Mouse (Mus musculus) heart, embryonic 14.5 days (tissue): Measurements from ENCODE around the gene Hoxb3. TPM values are rescaled to one million over a fixed set of nuclear protein-coding genes. Genes with fewer than 3 reads are reported as not detected.

Experiments used
- ATAC-seq: fragments of 200-750 bp; cut with Nextera tagmentation; 2 replicates; pipeline ENCODE4 v1.8.0; 2017; ENCODE audit warnings: low read depth, moderate TSS enrichment; ENCODE audit not compliant: insufficient number of reproducible peaks, insufficient read depth, low FRiP score
- H3K27ac ChIP-seq, 2 experiments: fragments of 200-500 bp in 1 of 2; fragments of 300-500 bp in 1 of 2; sonication (generic) in 1 of 2; replicated peaks in 1 of 2; 2 replicates each; pipeline ENCODE4 v1.5.1; 2012 to 2014; ENCODE audit warnings: low read depth in 2 of 2, low read length in 2 of 2, control low read depth in 1 of 2, mild to moderate bottlenecking in 1 of 2, mixed read lengths in 1 of 2; ENCODE audit not compliant: control insufficient read depth in 1 of 2, insufficient read depth in 1 of 2
- H3K27me3 ChIP-seq: fragments of 300-500 bp; sonication (generic); 2 replicates; pipeline ENCODE4 v1.6.1; 2014; ENCODE audit warnings: mild to moderate bottlenecking, low read length, control low read depth; ENCODE audit not compliant: control insufficient read depth, insufficient read depth
- H3K36me3 ChIP-seq: fragments of 300-500 bp; sonication (generic); 2 replicates; pipeline ENCODE4 v1.6.1; 2014; ENCODE audit warnings: mild to moderate bottlenecking, control low read depth, low read length, mixed read lengths; ENCODE audit not compliant: control insufficient read depth, insufficient read depth
- H3K4me1 ChIP-seq, 2 experiments: fragments of 200-500 bp in 1 of 2; fragments of 300-500 bp in 1 of 2; sonication (generic) in 1 of 2; 2 replicates each; pipeline ENCODE4 v1.6.1; 2012 to 2014; ENCODE audit warnings: low read length in 2 of 2, control low read depth in 1 of 2, mixed read lengths in 1 of 2; ENCODE audit not compliant: control insufficient read depth in 2 of 2, insufficient read depth in 2 of 2
- H3K4me2 ChIP-seq: fragments of 300-500 bp; sonication (generic); 2 replicates; pipeline ENCODE4 v1.6.1; 2014; ENCODE audit warnings: mild to moderate bottlenecking, low read length
- H3K4me3 ChIP-seq, 2 experiments: fragments of 200-500 bp in 1 of 2; fragments of 300-500 bp in 1 of 2; sonication (generic) in 1 of 2; 2 replicates each; pipeline ENCODE4 v1.5.1; 2012 to 2014; ENCODE audit warnings: low read length in 2 of 2, mild to moderate bottlenecking in 2 of 2, control low read depth in 1 of 2, low read depth in 1 of 2, moderate library complexity in 1 of 2; ENCODE audit not compliant: control insufficient read depth in 1 of 2, insufficient read depth in 1 of 2
- H3K9ac ChIP-seq: fragments of 300-500 bp; sonication (generic); 2 replicates; pipeline ENCODE4 v1.6.1; 2014; ENCODE audit warnings: mild to moderate bottlenecking, low read length
- H3K9me3 ChIP-seq: fragments of 300-500 bp; sonication (generic); 2 replicates; pipeline ENCODE4 v1.6.1; 2016; ENCODE audit warnings: low read length, control low read depth; ENCODE audit not compliant: control insufficient read depth
- WGBS: fragments of 180-500 bp; shearing (Covaris S2); extraction: QIAGEN DNeasy Blood & Tissue Kit; methylation state at CpG from one replicate; pipeline ENCODE4 v1.1.7; 2014; 5-methylcytosine and 5-hydroxymethylcytosine counted together
- polyA plus RNA-seq: library from polyadenylated mRNA; unstranded; fragments of >200 nt; fragmentation: Nextera tagmentation; extraction: Ambion mirVana; gene quantifications from 2 replicates; pipeline ENCODE4 v1.2.1, GENCODE M21; 2014

The Hoxb3 gene
- polyA plus RNA-seq, 1 experiment from 2014 or later, result 0.31 TPM

DNA sequence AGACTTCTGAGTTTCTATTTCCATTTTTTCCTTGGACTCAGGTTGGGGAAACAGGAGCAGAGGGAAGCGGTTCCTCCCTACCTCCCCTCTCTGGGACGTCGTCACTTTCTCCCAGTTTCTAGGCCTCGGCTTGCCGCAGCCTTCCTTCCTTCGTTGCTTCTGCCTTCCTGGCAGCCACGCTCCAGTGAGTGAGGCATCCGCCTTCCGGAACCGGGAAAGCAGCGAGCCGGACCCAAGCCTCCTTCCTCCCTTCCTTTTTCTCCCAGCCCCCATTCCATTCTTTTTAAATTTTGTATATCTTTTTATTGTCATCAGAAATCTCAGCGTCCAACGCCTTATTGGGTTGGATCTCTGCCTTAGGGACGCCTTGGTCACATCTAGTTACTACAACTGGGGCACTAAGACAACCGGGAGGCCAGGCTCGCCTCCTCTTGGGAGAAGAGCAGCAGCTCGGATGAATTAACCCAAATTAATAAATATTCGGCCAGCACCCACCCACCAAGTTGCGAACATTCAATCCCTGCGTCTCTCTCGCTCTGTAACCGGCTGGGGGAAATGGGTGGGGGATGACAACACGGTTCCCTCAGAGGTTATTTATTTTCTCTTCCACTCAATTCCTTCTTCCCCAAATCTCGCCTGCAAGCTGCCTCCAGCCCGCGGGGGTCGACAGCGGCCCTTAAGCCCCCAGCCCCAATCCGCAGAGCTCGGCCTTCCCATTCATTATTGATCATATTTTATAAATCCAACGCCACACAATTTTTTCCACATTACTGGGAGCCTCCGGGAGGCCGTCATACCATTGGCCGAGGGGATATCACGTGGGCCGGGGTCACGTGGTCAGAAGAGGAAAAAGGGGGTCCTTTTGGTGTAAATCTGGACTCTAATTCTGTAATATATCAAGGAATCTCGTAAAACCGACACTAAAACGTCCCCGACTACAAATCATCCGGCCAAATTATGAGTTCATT, 37.1 kb upstream of the Hoxb3 start, which contains the start of gene Hoxb7:
Gene Hoxb7 (plus strand): TSS at position 853 of the 968 bp plus-strand sequence.
- Histone ChIP-seq H3K27me3 (peaks cover 99% of the 10 kb centered on the region), H3K9ac (no peak within 1 kb of the TSS), H3K36me3 (no peaks in the 10 kb centered on the region), H3K4me3 (peak within 1 kb of the TSS; percentile 0 to 24; a peak in 2 of 4 replicates), H3K9me3 (no peaks in the 10 kb centered on the region), H3K4me1 (peaks cover 0 to 15% of the 10 kb centered on the region in 2 experiments; a peak in 3 of 4 replicates), H3K4me2 (peak within 1 kb of the TSS; percentile 41), H3K27ac (no peak within 1 kb of the TSS)
- 1% methylated on average over 43 of the region's 43 CpGs for WGBS
- ATAC-seq, result no peak

DNA sequence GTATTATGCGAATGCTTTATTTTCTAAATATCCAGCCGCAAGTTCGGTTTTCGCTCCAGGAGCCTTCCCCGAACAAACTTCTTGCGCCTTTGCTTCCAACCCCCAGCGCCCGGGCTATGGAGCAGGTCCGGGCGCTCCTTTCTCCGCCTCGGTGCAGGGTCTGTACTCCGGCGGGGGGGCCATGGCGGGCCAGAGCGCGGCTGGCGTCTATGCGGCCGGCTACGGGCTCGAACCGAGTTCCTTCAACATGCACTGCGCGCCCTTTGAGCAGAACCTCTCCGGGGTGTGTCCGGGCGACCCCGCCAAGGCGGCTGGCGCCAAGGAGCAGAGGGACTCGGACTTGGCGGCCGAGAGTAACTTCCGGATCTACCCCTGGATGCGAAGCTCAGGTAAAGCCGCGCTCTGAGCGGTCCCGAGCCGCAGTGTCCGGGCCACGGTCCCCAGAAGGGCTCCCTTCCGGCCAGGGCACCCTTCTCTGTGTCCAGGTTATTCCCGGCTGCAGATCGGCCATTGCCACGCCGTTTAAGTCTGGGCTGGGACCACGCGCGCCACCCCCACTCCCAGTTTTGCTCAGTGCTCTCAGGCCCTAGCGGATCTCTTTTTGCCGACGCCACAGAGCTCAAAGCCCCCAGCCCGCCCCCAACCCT, 36.3 kb upstream of the Hoxb3 start:
- H3K36me3 ChIP-seq, result no peaks in the 10 kb centered on the region
- H3K27me3 ChIP-seq, result peaks cover 99% of the 10 kb centered on the region
- under 1% methylated on average over 55 of the region's 55 CpGs for WGBS
- H3K9me3 ChIP-seq, result no peaks in the 10 kb centered on the region
- H3K27ac ChIP-seq, result no peak overlapping the region
- H3K4me2 ChIP-seq, result peak overlapping the region; percentile 41
- no peak for ATAC-seq
- H3K9ac ChIP-seq, result no peak overlapping the region
- peaks cover 0 to 15% of the 10 kb centered on the region in 2 experiments; a peak in 3 of 4 replicates for H3K4me1 ChIP-seq
- peak overlapping the region; percentile 0 to 24; a peak in 2 of 4 replicates for H3K4me3 ChIP-seq

DNA sequence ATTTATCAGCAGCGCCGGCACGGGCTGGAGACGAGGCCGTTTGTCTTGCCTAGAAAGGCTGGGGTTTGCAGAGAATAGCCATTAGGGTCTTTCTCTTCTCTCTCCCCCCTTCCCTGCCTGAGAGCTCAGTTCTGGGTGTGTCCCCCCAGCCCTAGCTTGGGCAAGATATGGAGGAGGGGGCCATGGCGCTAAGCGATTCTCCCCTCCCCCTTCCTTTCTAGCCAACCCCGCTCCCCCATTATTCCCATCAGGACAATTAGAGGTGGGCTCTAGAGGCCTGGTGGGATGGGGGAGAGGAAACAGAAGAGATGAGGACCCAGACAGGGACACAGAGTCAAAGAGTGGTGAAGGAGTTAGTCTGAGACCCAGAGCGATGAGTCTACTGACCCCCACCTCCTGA, 35.7 kb upstream of the Hoxb3 start:
- no peaks in the 10 kb centered on the region for H3K36me3 ChIP-seq
- H3K4me3 ChIP-seq, result peak overlapping the region in 1 of 2 experiments; percentile 24; a peak in 1 of 4 replicates
- peaks cover 0 to 15% of the 10 kb centered on the region in 2 experiments; a peak in 3 of 4 replicates for H3K4me1 ChIP-seq
- no peak overlapping the region for H3K4me2 ChIP-seq
- WGBS, result 1% methylated on average over 9 of the region's 9 CpGs
- H3K27me3 ChIP-seq, result peaks cover 99% of the 10 kb centered on the region
- H3K9me3 ChIP-seq, result no peaks in the 10 kb centered on the region
- ATAC-seq, result no peak
- H3K27ac ChIP-seq, result no peak overlapping the region
- no peak overlapping the region for H3K9ac ChIP-seq

DNA sequence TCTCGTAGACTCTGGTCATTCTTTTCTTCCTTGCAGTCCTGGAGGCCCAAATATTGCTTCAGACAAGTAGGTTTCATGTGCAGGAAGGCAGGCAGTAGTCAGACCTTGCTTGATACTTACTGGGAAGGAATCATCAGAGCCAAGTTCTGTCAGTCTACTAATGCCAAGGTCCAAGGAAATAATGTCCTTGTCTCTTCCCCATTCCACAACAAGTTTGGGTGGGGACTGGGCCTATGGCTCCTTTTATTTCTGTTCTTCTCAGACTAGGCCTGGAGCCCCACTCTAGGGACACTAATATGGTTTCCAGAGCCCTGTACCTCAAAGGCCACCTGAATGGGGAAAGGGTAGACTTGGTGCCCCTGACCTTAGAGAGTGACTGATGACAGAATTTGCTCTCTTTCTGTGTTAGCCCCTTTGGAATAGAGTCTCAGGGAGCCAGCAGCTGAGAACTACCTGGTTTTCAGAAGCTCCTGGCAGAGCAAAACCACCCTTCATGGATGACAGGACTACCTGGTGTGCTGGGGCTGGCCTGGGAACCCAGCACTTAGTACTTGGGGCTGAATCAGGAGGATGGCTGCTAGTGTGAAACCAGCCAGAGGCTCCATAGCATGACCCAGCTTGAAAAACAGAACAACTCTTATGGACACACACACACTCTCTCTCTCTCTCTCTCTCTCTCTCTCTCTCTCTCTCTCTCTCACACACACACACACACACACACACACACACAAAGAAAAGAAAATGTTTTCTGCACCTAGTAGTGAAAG, 34.5 kb upstream of the Hoxb3 start:
- Histone ChIP-seq H3K27me3 (peaks cover 99% of the 10 kb centered on the region), H3K27ac (no peak overlapping the region), H3K4me3 (no peak overlapping the region), H3K9ac (no peak overlapping the region), H3K4me2 (no peak overlapping the region), H3K4me1 (peaks cover 0 to 15% of the 10 kb centered on the region in 2 experiments; a peak in 3 of 4 replicates), H3K36me3 (no peaks in the 10 kb centered on the region), H3K9me3 (no peaks in the 10 kb centered on the region)
- 12% methylated on average over 1 of the region's 1 CpGs for WGBS
- no peak for ATAC-seq

DNA sequence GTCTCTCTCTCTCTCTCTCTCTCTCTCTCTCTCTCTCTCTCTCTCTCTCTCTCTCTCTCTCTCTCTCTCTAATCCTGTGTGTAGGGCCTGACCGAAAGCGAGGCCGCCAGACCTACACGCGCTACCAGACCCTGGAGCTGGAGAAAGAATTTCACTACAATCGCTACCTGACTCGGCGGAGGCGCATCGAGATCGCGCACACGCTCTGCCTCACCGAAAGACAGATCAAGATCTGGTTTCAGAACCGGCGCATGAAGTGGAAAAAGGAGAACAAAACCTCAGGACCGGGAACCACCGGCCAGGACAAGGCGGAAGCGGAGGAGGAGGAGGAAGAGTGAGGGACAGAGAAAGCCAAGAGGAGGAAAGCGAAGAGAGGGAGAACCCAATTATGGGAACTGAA, 33.8 kb upstream of the Hoxb3 start:
- no peak overlapping the region for H3K9ac ChIP-seq
- H3K4me2 ChIP-seq, result no peak overlapping the region
- H3K4me3 ChIP-seq, result no peak overlapping the region
- ATAC-seq, result no peak
- H3K4me1 ChIP-seq, result peaks cover 0 to 8% of the 10 kb centered on the region in 2 experiments; a peak in 2 of 4 replicates
- H3K27ac ChIP-seq, result no peak overlapping the region
- no peaks in the 10 kb centered on the region for H3K36me3 ChIP-seq
- peaks cover 99% of the 10 kb centered on the region for H3K27me3 ChIP-seq
- H3K9me3 ChIP-seq, result no peaks in the 10 kb centered on the region
- 1% methylated on average over 21 of the region's 21 CpGs for WGBS

DNA sequence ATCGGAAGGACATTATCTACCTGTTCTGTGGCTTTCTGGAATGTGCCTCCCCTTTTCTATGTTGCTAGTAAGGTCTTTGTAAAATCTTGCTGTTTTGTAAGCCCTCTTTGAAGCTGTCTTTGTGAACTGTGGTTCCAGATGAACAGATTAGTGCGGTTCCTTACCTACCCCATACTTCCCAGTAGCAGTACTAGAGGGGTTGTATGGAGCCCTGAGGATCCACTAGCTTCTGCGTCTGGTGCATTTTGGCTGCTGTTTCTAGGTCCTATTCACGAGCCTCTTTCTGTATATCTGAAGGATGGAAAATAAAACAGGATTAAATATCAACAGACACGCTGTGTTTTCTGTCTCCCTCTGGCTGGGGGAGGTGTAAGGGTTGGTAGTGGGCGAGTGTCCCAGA, 33.3 kb upstream of the Hoxb3 start:
- peaks cover 99% of the 10 kb centered on the region for H3K27me3 ChIP-seq
- H3K4me2 ChIP-seq, result no peak overlapping the region
- no peak for ATAC-seq
- H3K4me1 ChIP-seq, result peaks cover 0 to 5% of the 10 kb centered on the region in 2 experiments; a peak in 1 of 4 replicates
- H3K9me3 ChIP-seq, result no peaks in the 10 kb centered on the region
- H3K27ac ChIP-seq, result no peak overlapping the region
- no peak overlapping the region for H3K9ac ChIP-seq
- no peaks in the 10 kb centered on the region for H3K36me3 ChIP-seq
- no peak overlapping the region for H3K4me3 ChIP-seq
- WGBS, result 6% methylated on average over 6 of the region's 6 CpGs
